Mouse (Mus musculus) C2C12 (cell line): Measurements from ENCODE around the gene Lrch4.

Experiments used
- CEBPB ChIP-seq: IDR thresholded peaks from one replicate; pipeline ENCODE4 v1.6.1; 2011; ENCODE audit warnings: low read depth, mild to moderate bottlenecking, control low read depth, moderate library complexity
- CTCF ChIP-seq: IDR thresholded peaks from one replicate; pipeline ENCODE4 v1.5.1; 2011; ENCODE audit not compliant: control insufficient read depth, insufficient read depth, insufficient read length
- FOSL1 ChIP-seq: IDR thresholded peaks from one replicate; pipeline ENCODE4 v1.8.0; 2011; ENCODE audit warnings: mild to moderate bottlenecking, low read length; ENCODE audit not compliant: poor library complexity, insufficient read depth, severe bottlenecking
- MAX ChIP-seq: IDR thresholded peaks from one replicate; pipeline ENCODE4 v1.6.1; 2011; ENCODE audit warnings: mild to moderate bottlenecking, control low read depth
- MYOG ChIP-seq: IDR thresholded peaks from one replicate; pipeline ENCODE4 v1.6.1; 2011; ENCODE audit not compliant: control insufficient read depth, insufficient read length; ENCODE audit errors: extremely low read depth
- USF1 ChIP-seq: IDR thresholded peaks from one replicate; pipeline ENCODE4 v1.6.1; 2011; ENCODE audit warnings: low read depth, mild to moderate bottlenecking, control low read depth, moderate library complexity

- TF ChIP-seq CTCF (no peak), USF1 (no peak), CEBPB (no peak), MYOG (no peak), MAX (no peak), FOSL1 (no peak)
Measured at GRCm38 (mm10) chr5:137631591-137631990, 2.7 kb downstream of the Lrch4 start.
